Mouse (Mus musculus) G1E (cell line): ENCODE data around the gene Kmt5b. TPM values are rescaled to one million over a fixed set of nuclear protein-coding genes. Genes with fewer than 3 reads are reported as not detected.

Experiments
- ATAC-seq: 2 replicates; pipeline ENCODE4 v1.8.0; 2016; ENCODE audit warnings: mild to moderate bottlenecking; ENCODE audit not compliant: insufficient number of reproducible peaks, poor library complexity, low FRiP score, severe bottlenecking; ENCODE audit errors: extremely low read depth
- DNase-seq: peaks from one replicate; pipeline ENCODE4 v3.0.0; 2012; ENCODE audit warnings: low spot score
- H3K27me3 ChIP-seq: 2 replicates; pipeline ENCODE4 v1.6.1; 2012; ENCODE audit warnings: mild to moderate bottlenecking, low read length, inconsistent platforms; ENCODE audit not compliant: insufficient read depth
- H3K36me3 ChIP-seq: replicated peaks from 2 replicates; pipeline ENCODE3; 2012; ENCODE audit warnings: mild to moderate bottlenecking, inconsistent platforms
- H3K4me1 ChIP-seq: 2 replicates; pipeline ENCODE4 v1.6.1; 2012; ENCODE audit warnings: low read depth, low read length, inconsistent platforms, mixed read lengths; ENCODE audit not compliant: insufficient read depth
- H3K4me3 ChIP-seq: 2 replicates; pipeline ENCODE4 v1.5.1; 2012; ENCODE audit warnings: low read depth, mild to moderate bottlenecking, inconsistent platforms, low read length, moderate library complexity, mixed read lengths
- H3K9me3 ChIP-seq: replicated peaks from 2 replicates; pipeline ENCODE4 v1.6.1; 2012; ENCODE audit warnings: inconsistent platforms
- CTCF ChIP-seq: IDR thresholded peaks from 2 replicates; pipeline ENCODE4 v1.5.1; 2012; ENCODE audit warnings: low read depth, low read length, inconsistent platforms, mixed read lengths
- GATA1 ChIP-seq: IDR thresholded peaks from 2 replicates; pipeline ENCODE4 v1.6.1; 2012; ENCODE audit warnings: borderline replicate concordance, low read length, inconsistent platforms, mixed read lengths
- GATA2 ChIP-seq: IDR thresholded peaks from 2 replicates; pipeline ENCODE4 v1.6.1; 2012; ENCODE audit warnings: low read depth, low read length, inconsistent platforms, borderline replicate concordance
- POLR2AphosphoS5 ChIP-seq: IDR thresholded peaks from 2 replicates; pipeline ENCODE4 v1.6.1; 2012; ENCODE audit warnings: low read depth, low read length, inconsistent platforms; ENCODE audit not compliant: insufficient replicate concordance
- TAL1 ChIP-seq: conservative IDR thresholded peaks from 2 replicates; pipeline ENCODE4 v1.6.1; 2012; ENCODE audit warnings: low read depth, low read length, inconsistent platforms, mixed read lengths
- polyA plus RNA-seq: library from polyadenylated mRNA; stranded (reverse); fragments of >175 nt; gene quantifications from 2 replicates; pipeline ENCODE4 v1.2.3, GENCODE M21; 2012
- total RNA-seq, 2 experiments: library from RNA; stranded (forward) in 1 of 2; stranded (reverse) in 1 of 2; fragments of 200-1000 nt in 1 of 2; fragments of >200 nt in 1 of 2; fragmentation: Nextera tagmentation in 1 of 2; gene quantifications; 2 replicates each; pipeline ENCODE4 v1.2.3; 2014 to 2017

The Kmt5b gene
- total and polyA plus RNA-seq, 3 experiments, result 5.3 to 36.4 (median 26.0) TPM

DNA sequence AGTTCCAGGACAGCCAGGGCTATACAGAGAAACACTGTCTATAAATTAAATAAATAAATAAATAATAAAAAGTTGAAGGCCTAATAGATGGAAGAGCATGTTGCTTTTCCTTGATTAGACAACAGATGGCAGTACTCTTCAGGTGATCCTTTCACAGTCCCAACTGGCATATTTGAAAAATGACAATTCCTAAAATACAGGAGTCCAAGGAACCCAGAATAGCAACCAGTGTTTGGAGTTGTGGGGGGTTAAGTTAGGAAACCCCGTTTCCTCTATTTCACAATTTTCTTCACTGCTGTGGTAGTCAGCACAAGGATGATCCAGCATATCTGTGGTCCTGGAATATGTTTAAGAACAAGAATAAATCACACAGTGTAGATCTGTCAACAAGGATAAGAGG lies 22.9 kb downstream of the Kmt5b start:
- Histone ChIP-seq H3K4me1 (0 out of 2 replicates have a peak, but pooled peaks cover 6% of the 10 kb centered on the region), H3K27me3 (no peaks in the 10 kb centered on the region), H3K4me3 (no peak overlapping the region), H3K9me3 (no peaks in the 10 kb centered on the region), H3K36me3 (peaks cover 70% of the 10 kb centered on the region)
- no peak for DNase-seq
- TF ChIP-seq TAL1 (no peak), GATA1 (no peak), CTCF (no peak), GATA2 (no peak), POLR2AphosphoS5 (no peak)
- no peak for ATAC-seq

DNA sequence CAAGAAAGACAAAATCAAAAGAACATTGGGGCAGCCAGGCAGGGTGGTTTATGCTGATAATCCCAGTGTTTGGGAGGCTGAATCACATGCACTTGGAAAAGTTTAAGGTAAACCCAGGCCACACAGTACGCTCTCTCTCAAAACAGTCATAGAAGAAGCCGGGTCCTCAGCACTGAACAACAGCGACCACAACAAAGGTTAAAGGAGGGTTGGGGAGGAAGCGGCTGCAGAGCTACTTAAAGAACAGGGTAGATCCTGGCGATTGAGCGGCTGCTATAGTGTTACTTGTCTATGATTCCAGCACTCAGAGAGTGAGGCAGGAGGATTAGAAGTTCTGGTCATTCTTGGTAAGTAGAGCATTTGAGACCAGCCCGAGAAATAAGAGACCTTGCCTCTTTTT lies 38.3 kb downstream of the Kmt5b start:
- TF ChIP-seq GATA2 (no peak), TAL1 (no peak), POLR2AphosphoS5 (no peak), GATA1 (no peak), CTCF (no peak)
- H3K27me3 ChIP-seq, result no peaks in the 10 kb centered on the region
- no peaks in the 10 kb centered on the region for H3K9me3 ChIP-seq
- H3K4me3 ChIP-seq, result no peak overlapping the region
- DNase-seq, result no peak
- peaks cover 92% of the 10 kb centered on the region for H3K36me3 ChIP-seq
- ATAC-seq, result no peak
- H3K4me1 ChIP-seq, result no peaks in the 10 kb centered on the region

- DNase-seq, result no peak
- peaks cover 93% of the 10 kb centered on the region for H3K36me3 ChIP-seq
- ATAC-seq, result no peak
- H3K27me3 ChIP-seq, result no peaks in the 10 kb centered on the region
- H3K4me3 ChIP-seq, result no peak overlapping the region
- no peaks in the 10 kb centered on the region for H3K9me3 ChIP-seq
- TF ChIP-seq CTCF (no peak), GATA2 (no peak), TAL1 (no peak), GATA1 (no peak), POLR2AphosphoS5 (no peak)
- H3K4me1 ChIP-seq, result no peaks in the 10 kb centered on the region
Observed at GRCm38 (mm10) chr19:3810536-3811233, 43.5 kb downstream of the Kmt5b start.

DNA sequence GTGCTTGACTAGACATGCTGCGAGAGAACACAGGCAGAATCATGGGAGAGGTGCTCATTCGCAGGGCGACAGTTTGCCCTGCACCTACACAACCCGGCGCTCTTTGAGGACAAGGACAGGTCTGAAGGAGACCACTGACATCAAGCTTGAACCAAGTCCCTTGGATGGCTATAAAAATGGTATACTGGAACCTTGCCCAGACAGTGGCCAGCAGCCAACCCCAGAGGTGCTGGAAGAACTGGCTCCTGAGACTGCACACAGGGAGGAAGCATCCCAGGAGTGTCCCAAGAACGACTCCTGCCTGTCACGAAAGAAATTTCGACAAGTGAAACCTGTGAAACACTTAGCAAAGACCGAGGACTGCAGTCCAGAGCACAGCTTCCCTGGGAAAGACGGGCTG lies 47.2 kb downstream of the Kmt5b start:
- Histone ChIP-seq H3K36me3 (peaks cover 73% of the 10 kb centered on the region), H3K27me3 (no peaks in the 10 kb centered on the region), H3K4me3 (no peak overlapping the region), H3K9me3 (no peaks in the 10 kb centered on the region), H3K4me1 (no peaks in the 10 kb centered on the region)
- TF ChIP-seq GATA1 (no peak), POLR2AphosphoS5 (no peak), CTCF (no peak), TAL1 (no peak), GATA2 (no peak)
- ATAC-seq (no peak), DNase-seq (no peak)

DNA sequence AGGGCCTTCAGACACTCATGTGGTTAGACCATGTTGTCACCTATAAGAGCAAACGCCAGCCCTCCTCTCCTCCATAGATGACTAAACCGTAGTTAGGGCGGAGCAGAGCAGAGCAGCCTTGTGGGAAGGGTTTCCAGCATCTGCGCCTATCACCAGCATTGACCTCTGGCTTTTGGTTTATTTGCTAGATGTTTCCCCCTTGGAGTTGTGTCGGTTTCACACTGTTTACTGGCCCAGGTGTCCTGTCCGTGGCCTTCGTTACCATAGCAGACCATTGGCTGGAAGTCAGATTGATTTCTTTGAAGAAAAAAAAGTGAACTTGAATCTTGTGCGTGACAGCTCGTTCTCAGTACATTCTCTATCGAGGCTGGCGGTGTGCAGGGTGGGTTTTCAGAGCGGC lies 48.6 kb downstream of the Kmt5b start:
- peaks cover 59% of the 10 kb centered on the region for H3K36me3 ChIP-seq
- H3K9me3 ChIP-seq, result no peaks in the 10 kb centered on the region
- DNase-seq, result no peak
- TF ChIP-seq GATA1, result no peak
- no peak for ATAC-seq
- no peaks in the 10 kb centered on the region for H3K4me1 ChIP-seq
- H3K4me3 ChIP-seq, result no peak overlapping the region
- H3K27me3 ChIP-seq, result no peaks in the 10 kb centered on the region

DNA sequence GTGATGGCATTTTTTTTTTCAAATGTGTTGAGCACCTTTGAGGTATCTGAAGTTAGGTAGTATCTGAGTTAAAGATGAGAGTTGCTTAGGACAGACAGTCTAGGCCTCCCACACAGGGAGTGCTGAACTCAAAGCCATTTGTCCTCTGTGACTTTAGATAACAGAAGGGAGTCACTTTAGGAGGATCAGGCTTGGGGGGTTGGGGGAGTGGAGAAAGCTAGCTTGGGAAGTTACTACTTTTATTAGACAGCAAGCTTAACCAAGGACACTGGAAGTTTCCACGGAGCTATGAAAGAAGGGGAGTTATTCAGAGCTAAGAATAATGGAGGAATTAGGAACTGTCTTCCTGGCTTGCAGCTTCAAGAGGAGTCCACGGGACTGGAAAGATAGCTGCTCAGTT lies 51.9 kb downstream of the Kmt5b start:
- H3K36me3 ChIP-seq, result peaks cover 33% of the 10 kb centered on the region
- TF ChIP-seq POLR2AphosphoS5 (no peak), TAL1 (no peak), GATA2 (no peak), GATA1 (no peak), CTCF (no peak)
- no peak for ATAC-seq
- no peaks in the 10 kb centered on the region for H3K27me3 ChIP-seq
- no peak overlapping the region for H3K4me3 ChIP-seq
- H3K4me1 ChIP-seq, result no peaks in the 10 kb centered on the region; the same call in 1 of the 2 replicates
- H3K9me3 ChIP-seq, result peaks cover 2% of the 10 kb centered on the region; the same call in 1 of the 2 replicates
- DNase-seq, result no peak

- Histone ChIP-seq H3K9me3 (peaks cover 2% of the 10 kb centered on the region; the same call in 1 of the 2 replicates), H3K4me1 (no peaks in the 10 kb centered on the region; the same call in 1 of the 2 replicates), H3K4me3 (no peak overlapping the region), H3K27me3 (no peaks in the 10 kb centered on the region), H3K36me3 (peaks cover 25% of the 10 kb centered on the region)
- TF ChIP-seq POLR2AphosphoS5, result no peak
- TF ChIP-seq TAL1, result no peak
- TF ChIP-seq GATA2, result no peak
- TF ChIP-seq CTCF, result no peak
- TF ChIP-seq GATA1, result no peak
- DNase-seq, result no peak
- no peak for ATAC-seq
Observed at GRCm38 (mm10) chr19:3819899-3820444, 52.8 kb downstream of the Kmt5b start.
